Mouse (Mus musculus) neural tube, embryonic 12.5 days (tissue): ENCODE measurements around the gene Chd4. TPM values are rescaled to one million over a fixed set of nuclear protein-coding genes. Genes with fewer than 3 reads are reported as not detected.

Source experiments
- ATAC-seq: fragments of 200-750 bp; cut with Nextera tagmentation; 2 replicates; pipeline ENCODE4 v1.8.0; 2017; ENCODE audit warnings: low read depth, mild to moderate bottlenecking, moderate TSS enrichment, moderate library complexity; ENCODE audit not compliant: low FRiP score
- H3K27ac ChIP-seq: fragments of 300-500 bp; sonication (generic); 2 replicates; pipeline ENCODE4 v1.5.1; 2016
- H3K27me3 ChIP-seq: fragments of 300-500 bp; sonication (generic); replicated peaks from 2 replicates; pipeline ENCODE4 v1.6.1; 2016; ENCODE audit warnings: mild to moderate bottlenecking
- H3K36me3 ChIP-seq: fragments of 300-500 bp; sonication (generic); 2 replicates; pipeline ENCODE4 v1.6.1; 2016; ENCODE audit warnings: mild to moderate bottlenecking
- H3K4me1 ChIP-seq: fragments of 300-500 bp; sonication (generic); 2 replicates; pipeline ENCODE4 v1.6.1; 2016
- H3K4me2 ChIP-seq: fragments of 300-500 bp; sonication (generic); replicated peaks from 2 replicates; pipeline ENCODE4 v1.6.1; 2016; ENCODE audit warnings: mild to moderate bottlenecking
- H3K4me3 ChIP-seq: fragments of 300-500 bp; sonication (generic); 2 replicates; pipeline ENCODE4 v1.5.1; 2016
- H3K9ac ChIP-seq: fragments of 300-500 bp; sonication (generic); 2 replicates; pipeline ENCODE4 v1.6.1; 2016; ENCODE audit warnings: mild to moderate bottlenecking
- H3K9me3 ChIP-seq: fragments of 300-500 bp; sonication (generic); 2 replicates; pipeline ENCODE4 v1.6.1; 2016; ENCODE audit warnings: mild to moderate bottlenecking
- WGBS: fragments of 180-500 bp; shearing (Covaris S2); methylation state at CpG from one replicate; pipeline ENCODE4 v1.1.7; 2016; 5-methylcytosine and 5-hydroxymethylcytosine counted together
- polyA plus RNA-seq: library from polyadenylated mRNA; unstranded; fragments of >200 nt; fragmentation: Nextera tagmentation; extraction: Ambion mirVana; gene quantifications from 2 replicates; pipeline ENCODE4 v1.2.1, GENCODE M21; 2016

Chd4 gene
- polyA plus RNA-seq, 1 experiment from 2014 or later: 121 TPM

DNA sequence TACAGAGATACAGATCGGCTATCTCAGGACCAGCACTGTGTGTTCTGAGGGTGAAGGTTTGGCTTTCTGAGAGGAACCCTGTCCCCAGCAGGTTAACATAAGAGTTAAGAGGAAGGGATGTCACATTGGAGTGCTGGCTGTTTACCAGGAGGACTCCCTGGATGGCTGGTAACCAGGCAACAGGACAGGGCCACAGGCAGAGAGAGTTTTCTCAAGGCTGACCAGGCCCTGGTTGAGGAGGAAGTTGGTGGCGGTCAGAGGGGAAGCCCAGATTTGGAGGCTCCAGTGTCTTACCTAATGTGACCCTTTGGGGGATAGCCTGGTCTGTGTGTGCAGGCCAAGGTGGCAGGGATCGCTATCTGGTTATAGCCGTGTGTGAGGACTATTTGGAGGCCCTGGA, 51.0 kb downstream of the Chd4 start:
- H3K4me3 ChIP-seq: 0 out of 2 replicates have a peak overlapping the region, but pooled peaks have one; percentile 80
- H3K9me3 ChIP-seq: no peaks in the 10 kb centered on the region
- H3K9ac ChIP-seq: peak overlapping the region; percentile 94
- WGBS: 77% methylated on average over 4 of the region's 4 CpGs
- no peak for ATAC-seq
- peaks cover 28% of the 10 kb centered on the region for H3K36me3 ChIP-seq
- peaks cover 49% of the 10 kb centered on the region for H3K4me1 ChIP-seq
- no peaks in the 10 kb centered on the region for H3K27me3 ChIP-seq
- H3K4me2 ChIP-seq: peak overlapping the region; percentile 93
- no peak overlapping the region for H3K27ac ChIP-seq

GRCm38 (mm10) chr6:125147329-125147728, 51.5 kb downstream of the Chd4 start:
- H3K4me2 ChIP-seq: peak overlapping the region; percentile 93
- H3K4me1 ChIP-seq: peaks cover 49% of the 10 kb centered on the region
- WGBS: 61% methylated on average over 10 of the region's 10 CpGs
- 0 out of 2 replicates have a peak overlapping the region, but pooled peaks have one; percentile 80 for H3K4me3 ChIP-seq
- no peaks in the 10 kb centered on the region for H3K9me3 ChIP-seq
- H3K27me3 ChIP-seq: no peaks in the 10 kb centered on the region
- peaks cover 26% of the 10 kb centered on the region for H3K36me3 ChIP-seq
- ATAC-seq: no peak
- H3K9ac ChIP-seq: peak overlapping the region; percentile 94; the same call in 1 of the 2 replicates
- H3K27ac ChIP-seq: no peak overlapping the region; the same call in 1 of the 2 replicates

DNA sequence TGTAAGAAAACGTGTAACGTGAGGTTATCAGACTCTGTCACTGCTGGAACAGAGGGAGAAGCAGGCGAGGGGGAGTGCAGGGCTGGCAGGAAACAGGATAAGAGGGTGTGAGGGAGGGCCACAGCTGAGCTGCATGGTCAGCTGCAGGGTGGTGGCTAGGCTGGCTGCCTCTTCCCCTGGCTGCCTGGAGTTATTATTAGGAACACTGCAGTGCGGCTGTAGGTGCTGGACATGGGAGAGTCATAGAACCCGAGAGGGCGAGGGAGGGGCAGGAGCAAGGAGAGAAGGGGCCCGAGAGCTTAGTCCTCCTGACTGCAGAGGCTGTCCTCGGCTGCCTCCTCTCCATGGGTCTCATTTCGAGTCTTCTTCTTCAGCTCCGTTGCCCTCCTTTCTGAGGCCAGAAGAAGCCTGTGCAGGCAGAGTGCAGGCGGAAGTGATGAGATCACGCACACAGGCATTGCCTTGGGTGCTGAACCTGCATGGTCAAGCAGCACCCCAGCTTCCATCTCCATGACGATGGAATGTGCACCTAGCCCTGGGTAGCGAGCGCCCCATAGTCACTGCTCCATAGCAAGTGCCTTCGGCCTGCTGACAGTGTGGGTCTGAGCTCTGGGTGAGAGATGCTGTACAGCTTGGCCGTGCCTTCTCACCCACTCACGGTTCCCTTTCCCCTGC, 52.6 kb downstream of the Chd4 start:
- Histone ChIP-seq H3K4me3 (no peak overlapping the region; the same call in 1 of the 2 replicates), H3K27me3 (no peaks in the 10 kb centered on the region), H3K9me3 (no peaks in the 10 kb centered on the region), H3K27ac (no peak overlapping the region), H3K4me2 (peak overlapping the region; percentile 41), H3K9ac (0 out of 2 replicates have a peak overlapping the region, but pooled peaks have one; percentile 1), H3K36me3 (peaks cover 28% of the 10 kb centered on the region), H3K4me1 (peaks cover 52% of the 10 kb centered on the region)
- 73% methylated on average over 18 of the region's 18 CpGs for WGBS
- no peak for ATAC-seq

DNA sequence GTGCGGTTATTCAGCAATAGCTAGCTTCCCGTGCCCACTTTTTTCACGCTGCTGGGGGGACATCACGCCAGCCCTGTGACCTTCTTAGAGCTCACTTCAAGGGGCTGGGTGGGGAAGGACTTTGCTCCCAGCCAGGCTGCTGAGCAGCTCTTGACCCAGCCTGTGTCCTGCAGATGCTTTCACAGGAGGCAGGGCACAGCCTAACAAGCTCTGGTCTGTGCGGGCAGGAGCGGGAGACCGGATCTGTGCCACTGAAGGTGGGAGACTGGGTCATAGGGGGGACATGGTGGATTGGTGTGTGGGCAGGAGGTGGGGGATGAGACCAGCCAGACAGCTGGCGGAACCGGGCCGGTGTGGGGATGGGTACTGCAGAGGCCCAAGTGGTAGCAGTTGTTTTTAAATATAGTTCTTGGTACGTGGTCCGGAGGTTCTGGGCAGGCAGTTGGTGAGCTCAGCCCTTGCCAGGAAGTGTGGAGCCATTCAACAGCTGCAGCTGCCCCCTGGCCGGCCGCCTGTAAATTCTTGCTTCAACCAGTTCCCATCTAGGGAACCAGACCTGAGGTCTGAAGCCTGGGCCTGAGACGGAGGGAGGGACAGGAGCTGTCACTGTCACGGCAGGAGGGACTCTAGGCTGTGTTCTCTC, 53.3 kb downstream of the Chd4 start:
- ATAC-seq: no peak
- Histone ChIP-seq H3K27ac (no peak overlapping the region), H3K9ac (0 out of 2 replicates have a peak overlapping the region, but pooled peaks have one; percentile 35)

DNA sequence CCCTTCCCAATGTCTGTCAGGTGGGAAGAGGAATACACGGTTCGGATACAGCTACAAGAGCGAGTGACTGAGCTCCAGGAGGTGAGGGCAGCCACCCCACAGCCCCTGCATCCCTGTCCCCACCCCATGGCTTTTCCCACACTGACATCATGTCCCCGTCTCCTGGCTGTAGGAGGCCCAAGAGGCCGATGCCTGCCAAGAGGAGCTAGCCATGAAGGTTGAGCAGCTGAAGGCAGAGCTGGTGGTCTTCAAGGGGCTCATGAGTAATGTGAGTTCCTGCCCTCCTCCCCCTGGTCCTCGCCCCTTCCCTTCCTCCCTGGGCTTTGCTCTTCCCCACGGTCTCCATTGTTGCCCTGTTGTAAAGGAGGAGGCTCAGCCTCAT, 53.8 kb downstream of the Chd4 start:
- ATAC-seq: no peak
- H3K27ac ChIP-seq: no peak overlapping the region
- H3K4me3 ChIP-seq: no peak overlapping the region
- H3K36me3 ChIP-seq: peaks cover 31% of the 10 kb centered on the region
- H3K4me2 ChIP-seq: no peak overlapping the region; the same call in 1 of the 2 replicates
- no peaks in the 10 kb centered on the region for H3K27me3 ChIP-seq
- H3K9ac ChIP-seq: no peak overlapping the region
- no peaks in the 10 kb centered on the region for H3K9me3 ChIP-seq
- WGBS: 70% methylated on average over 7 of the region's 7 CpGs
- peaks cover 46% of the 10 kb centered on the region for H3K4me1 ChIP-seq

More for the DNA sequence above, 53.3 kb downstream of the Chd4 start:
- no peak overlapping the region for H3K4me3 ChIP-seq
- peaks cover 51% of the 10 kb centered on the region for H3K4me1 ChIP-seq
- WGBS: 85% methylated on average over 16 of the region's 16 CpGs
- H3K4me2 ChIP-seq: peak overlapping the region; percentile 41
- H3K9me3 ChIP-seq: no peaks in the 10 kb centered on the region
- H3K27me3 ChIP-seq: no peaks in the 10 kb centered on the region
- H3K36me3 ChIP-seq: peaks cover 30% of the 10 kb centered on the region

GRCm38 (mm10) chr6:125152212-125153017, 56.6 kb downstream of the Chd4 start:
- no peaks in the 10 kb centered on the region for H3K9me3 ChIP-seq
- WGBS: 86% methylated on average over 22 of the region's 22 CpGs
- no peak overlapping the region for H3K9ac ChIP-seq
- H3K4me2 ChIP-seq: no peak overlapping the region
- ATAC-seq: no peak
- no peaks in the 10 kb centered on the region for H3K27me3 ChIP-seq
- H3K27ac ChIP-seq: no peak overlapping the region
- peaks cover 34% of the 10 kb centered on the region for H3K36me3 ChIP-seq
- H3K4me3 ChIP-seq: no peak overlapping the region
- peaks cover 34% of the 10 kb centered on the region for H3K4me1 ChIP-seq

DNA sequence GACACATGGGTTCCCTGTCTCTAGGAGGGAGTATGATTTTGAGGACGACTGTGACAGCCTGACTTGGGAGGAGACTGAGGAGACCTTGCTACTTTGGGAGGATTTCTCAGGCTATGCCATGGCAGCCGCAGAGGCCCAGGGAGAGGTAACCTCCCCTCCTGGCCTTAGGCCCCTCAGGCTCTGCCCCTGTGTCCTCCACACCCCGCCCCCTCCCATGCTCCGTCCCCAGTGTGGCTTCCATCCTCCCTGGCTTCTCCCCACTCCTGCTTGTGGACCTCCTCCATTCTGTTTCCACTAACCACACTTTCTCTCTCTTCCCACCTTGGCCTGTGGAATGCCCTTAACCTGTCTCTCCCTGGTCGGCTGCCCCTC, 57.2 kb downstream of the Chd4 start:
- no peak overlapping the region for H3K9ac ChIP-seq
- ATAC-seq: no peak
- peaks cover 34% of the 10 kb centered on the region for H3K36me3 ChIP-seq
- H3K4me1 ChIP-seq: peaks cover 32% of the 10 kb centered on the region
- H3K27ac ChIP-seq: no peak overlapping the region
- no peaks in the 10 kb centered on the region for H3K9me3 ChIP-seq
- H3K4me3 ChIP-seq: no peak overlapping the region
- H3K27me3 ChIP-seq: no peaks in the 10 kb centered on the region
- WGBS: 86% methylated on average over 5 of the region's 5 CpGs
- no peak overlapping the region for H3K4me2 ChIP-seq

- Histone ChIP-seq H3K4me2 (no peak overlapping the region), H3K27me3 (no peaks in the 10 kb centered on the region), H3K36me3 (peaks cover 38% of the 10 kb centered on the region), H3K4me1 (peaks cover 26% of the 10 kb centered on the region), H3K9ac (no peak overlapping the region), H3K4me3 (no peak overlapping the region), H3K9me3 (no peaks in the 10 kb centered on the region), H3K27ac (no peak overlapping the region)
- no peak for ATAC-seq
- WGBS: 90% methylated on average over 4 of the region's 4 CpGs
These were observed 57.9 kb downstream of the Chd4 start for GRCm38 (mm10) chr6:125153682-125154081.

- H3K9ac ChIP-seq: no peak overlapping the region
- peaks cover 20% of the 10 kb centered on the region for H3K4me1 ChIP-seq
- no peaks in the 10 kb centered on the region for H3K27me3 ChIP-seq
- H3K4me2 ChIP-seq: no peak overlapping the region
- no peak overlapping the region for H3K4me3 ChIP-seq
- no peaks in the 10 kb centered on the region for H3K9me3 ChIP-seq
- peaks cover 46% of the 10 kb centered on the region for H3K36me3 ChIP-seq
- no peak overlapping the region for H3K27ac ChIP-seq
- ATAC-seq: no peak
These were observed 58.8 kb downstream of the Chd4 start for GRCm38 (mm10) chr6:125154550-125154949.

DNA sequence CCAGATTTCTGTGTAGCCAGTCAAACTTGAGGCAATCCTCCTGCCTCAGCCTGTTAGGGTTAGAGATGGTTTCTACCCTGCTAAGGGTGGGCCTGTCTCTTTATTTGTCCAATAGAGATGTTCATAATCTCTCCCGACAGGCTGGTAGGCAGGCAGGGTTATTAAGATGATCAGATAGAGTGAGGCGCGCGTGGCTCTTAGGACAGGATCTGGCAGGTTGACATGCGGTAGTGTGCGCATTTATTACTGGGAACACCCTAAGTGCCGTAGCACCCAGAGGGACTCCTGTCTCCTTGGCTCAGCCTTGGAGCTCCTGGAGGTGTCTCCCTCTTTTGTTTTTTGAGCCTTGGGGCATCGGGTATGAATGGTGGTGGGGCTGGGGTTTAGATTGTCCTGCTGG, 59.5 kb downstream of the Chd4 start:
- Histone ChIP-seq H3K27me3 (no peaks in the 10 kb centered on the region), H3K9me3 (no peaks in the 10 kb centered on the region), H3K4me2 (no peak overlapping the region), H3K36me3 (peaks cover 54% of the 10 kb centered on the region), H3K4me3 (no peak overlapping the region), H3K9ac (no peak overlapping the region), H3K27ac (no peak overlapping the region), H3K4me1 (peaks cover 20% of the 10 kb centered on the region)
- no peak for ATAC-seq
- 92% methylated on average over 8 of the region's 8 CpGs for WGBS

- WGBS: 87% methylated on average over 3 of the region's 3 CpGs
- H3K4me2 ChIP-seq: no peak overlapping the region
- no peak overlapping the region for H3K27ac ChIP-seq
- peaks cover 59% of the 10 kb centered on the region for H3K36me3 ChIP-seq
- H3K9ac ChIP-seq: no peak overlapping the region
- peaks cover 27% of the 10 kb centered on the region for H3K4me1 ChIP-seq
- no peak overlapping the region for H3K4me3 ChIP-seq
- ATAC-seq: peak; percentile 10
- H3K9me3 ChIP-seq: no peaks in the 10 kb centered on the region
- no peaks in the 10 kb centered on the region for H3K27me3 ChIP-seq
These were observed 60.7 kb downstream of the Chd4 start for GRCm38 (mm10) chr6:125156491-125156890.
